ENCODE assay signal across 10 mouse cellular contexts in the genomic region with DNA sequence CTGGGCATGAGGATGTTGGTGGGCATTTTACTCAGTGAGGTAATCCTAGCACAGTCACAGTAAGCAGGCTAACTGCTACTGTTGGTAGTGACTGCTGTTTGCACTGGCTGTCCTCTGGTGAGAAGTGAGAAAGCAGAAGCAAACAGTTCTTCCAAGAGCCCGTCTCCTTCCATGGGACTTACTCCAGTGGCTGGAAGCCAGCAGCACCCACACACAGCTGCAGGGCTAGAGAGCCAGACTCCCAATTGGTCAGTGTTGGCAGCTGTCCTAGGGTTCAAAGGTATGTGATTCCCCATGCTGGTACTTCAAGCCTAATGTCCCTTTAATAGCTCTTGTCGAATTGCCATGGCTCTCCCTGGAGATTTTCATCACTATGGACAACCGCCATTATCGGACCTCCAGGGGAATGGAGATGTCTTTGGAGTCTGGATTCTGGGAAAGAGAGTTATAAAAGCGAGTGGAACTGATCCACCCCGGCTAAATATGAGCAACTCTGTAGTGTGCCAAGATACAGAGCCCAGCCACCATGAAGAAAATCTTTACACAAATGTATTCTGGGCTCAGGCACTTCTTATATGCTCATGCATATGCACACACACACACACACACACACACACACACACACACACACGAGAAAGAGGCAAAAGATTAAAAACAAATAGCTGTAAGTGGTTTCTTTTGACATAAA. TPM values are rescaled to one million over a fixed set of nuclear protein-coding genes. Genes with fewer than 3 reads are reported as not detected.
DNase-seq lines count a peak whose midpoint lies in the region; ATAC-seq and TF ChIP-seq lines count a peak whose summit lies in the region.
"Had no signal": no experiment of that assay in that cellular context is flagged by ENCODE, and none has a peak within 500 bp of the region (broad histone marks: within the 10 kb centered on the region; RNA-seq: fewer than 3 reads in every experiment).

No protein-coding gene starts in this region.

- ATAC-seq in heart, embryonic 12.5 days (ENCODE audit: insufficient number of reproducible peaks, low FRiP score) = no peak
- ATAC-seq in midbrain, postnatal 0 days (ENCODE audit: low FRiP score) = peak; percentile 61; the same call in 1 of the 2 replicates
- no peak for ATAC-seq in megakaryocyte, adult 5-6 weeks (ENCODE audit: poor library complexity, severe bottlenecking)
- no peak for ATAC-seq in inflammation-experienced regulatory T-cells, adult 6 months

- no peaks in the 10 kb centered on the region for H3K27me3 ChIP-seq in heart, adult 2 months (ENCODE audit: control insufficient read depth, insufficient read depth, low read length)
- no peaks in the 10 kb centered on the region for H3K27me3 ChIP-seq in heart, embryonic 12.5 days (replicated peaks)
- no peaks in the 10 kb centered on the region for H3K27me3 ChIP-seq in midbrain, postnatal 0 days (ENCODE audit: insufficient read depth, low read length)

- H3K9me3 ChIP-seq in heart, embryonic 12.5 days (replicated peaks) = no peaks in the 10 kb centered on the region
- H3K9me3 ChIP-seq in midbrain, postnatal 0 days (ENCODE audit: low read length) = no peaks in the 10 kb centered on the region
- H3K9me3 ChIP-seq: G1E had no signal

- H3K79me2 ChIP-seq in heart, adult 2 months (replicated peaks; ENCODE audit: control insufficient read depth, insufficient read depth, low read length) = no peaks in the 10 kb centered on the region

- no peak overlapping the region for H3K9ac ChIP-seq in heart, adult 2 months (ENCODE audit: low read depth, low read length)
- no peak overlapping the region for H3K9ac ChIP-seq in heart, embryonic 12.5 days
- no peak overlapping the region for H3K9ac ChIP-seq in midbrain, postnatal 0 days (replicated peaks; ENCODE audit: low read length, poor library complexity, severe bottlenecking)

- H3K4me1 ChIP-seq in heart, adult 2 months (ENCODE audit: control insufficient read depth, insufficient read depth, low read length) = peaks cover 6% of the 10 kb centered on the region
- no peaks in the 10 kb centered on the region for H3K4me1 ChIP-seq in heart, embryonic 12.5 days (replicated peaks)
- H3K4me1 ChIP-seq in midbrain, postnatal 0 days (ENCODE audit: insufficient read depth, low read length) = no peaks in the 10 kb centered on the region

- intact Hi-C loops in heart, adult 2 months (cut with DNase I) = no loop called here
- intact Hi-C loops in gastrocnemius, adult 2 months (cut with DNase I) = no loop called here

- H3K27ac ChIP-seq in heart, adult 2 months = peak overlapping the region; percentile 8; the same call in 1 of the 2 replicates
- no peak overlapping the region for H3K27ac ChIP-seq in heart, embryonic 12.5 days (ENCODE audit: poor library complexity, severe bottlenecking)
- H3K27ac ChIP-seq in gastrocnemius, adult 2 months = peak overlapping the region; percentile 38; the same call in 1 of the 2 replicates
- H3K27ac ChIP-seq in midbrain, postnatal 0 days (ENCODE audit: low read depth, low read length) = no peak overlapping the region

- no peak for TF ChIP-seq CTCF in heart, adult 2 months (IDR thresholded peaks at IDR 0.05)
- TF ChIP-seq CTCF in gastrocnemius, adult 2 months (IDR thresholded peaks at IDR 0.05) = no peak
- no peak for TF ChIP-seq CTCF in midbrain, postnatal 0 days (IDR thresholded peaks at IDR 0.05)

- TF ChIP-seq POLR2A in heart, adult 2 months (IDR thresholded peaks at IDR 0.05; ENCODE audit: insufficient read depth, low read depth, low read length) = no peak

- DNase-seq in heart, adult 2 months = peak; percentile 76 to 82
- DNase-seq in R1 (ENCODE audit: low read depth, low spot score) = peak; percentile 20
- peak; percentile 88 for DNase-seq in gastrocnemius, adult 2 months
- peak; percentile 85 for DNase-seq in kidney, postnatal 14 days
- peak; percentile 73 for DNase-seq in midbrain, postnatal 0 days (ENCODE audit: low spot score)

- no peak for TF ChIP-seq EP300 in heart, adult 2 months (IDR thresholded peaks at IDR 0.05; ENCODE audit: insufficient read depth, low read depth, low read length)

- no peak overlapping the region for H3K4me2 ChIP-seq in heart, embryonic 12.5 days
- no peak overlapping the region for H3K4me2 ChIP-seq in midbrain, postnatal 0 days (ENCODE audit: low read depth, low read length, poor library complexity, severe bottlenecking)

- 33% methylated on average over 7 of the region's 7 CpGs for WGBS in heart, adult 2 months
- 71% methylated on average over 7 of the region's 7 CpGs for WGBS in heart, embryonic 12.5 days
- 41% methylated on average over 7 of the region's 7 CpGs for WGBS in midbrain, postnatal 0 days

- peaks cover 2% of the 10 kb centered on the region for H3K36me3 ChIP-seq in heart, adult 2 months (ENCODE audit: control insufficient read depth, insufficient read depth, low read length)
- no peaks in the 10 kb centered on the region for H3K36me3 ChIP-seq in heart, embryonic 12.5 days
- no peaks in the 10 kb centered on the region for H3K36me3 ChIP-seq in midbrain, postnatal 0 days (ENCODE audit: insufficient read depth, low read length)
- H3K36me3 ChIP-seq: G1E had no signal

- H3K4me3 ChIP-seq in heart, adult 2 months = no peak overlapping the region
- no peak overlapping the region for H3K4me3 ChIP-seq in heart, embryonic 12.5 days
- H3K4me3 ChIP-seq in gastrocnemius, adult 2 months = 0 out of 2 replicates have a peak overlapping the region, but pooled peaks have one; percentile 23
- H3K4me3 ChIP-seq in midbrain, postnatal 0 days (ENCODE audit: low read depth, low read length) = no peak overlapping the region
- H3K4me3 ChIP-seq: erythroblast, embryonic 14.5 days had no signal

RNA-seq across cellular contexts. Expression of a gene that starts 47.2 kb away (rescaled TPM):
- 10 to 100 TPM; 18.4 to 18.8 TPM for total RNA-seq in heart, adult 2 months (2021)
- polyA plus RNA-seq in heart, adult 2 months (2012; rRNA removed) = 4.6 and 13.2 TPM in 2 replicates
- 32.4 and 35.6 TPM in 2 replicates for polyA plus RNA-seq in heart, embryonic 12.5 days (2016; fragmentation: Nextera tagmentation; extraction: Ambion mirVana)
- 10 to 100 TPM; 16.3 to 18.4 TPM for total RNA-seq in gastrocnemius, adult 2 months (2021)
- 17.8 and 25.2 TPM in 2 replicates for total RNA-seq in midbrain, postnatal 0 days (2014; rRNA removed)
- 18.8 and 20.9 TPM in 2 replicates for polyA plus RNA-seq in midbrain, postnatal 0 days (2015; fragmentation: Nextera tagmentation; extraction: Ambion mirVana)
- 29.2 and 29.6 TPM in 2 replicates for total RNA-seq in megakaryocyte, adult 5-6 weeks (2015)
- total RNA-seq in megakaryocyte, adult 5-6 weeks (2017) = 27.3 and 33.9 TPM in 2 replicates
- 10 to 100 TPM; 51.7 to 58.2 (median 54.8) TPM for polyA plus RNA-seq in inflammation-experienced regulatory T-cells, adult 6 months (2017; shearing (Covaris generic))

RNA-seq across cellular contexts. Expression of a gene that starts 57.5 kb away (rescaled TPM):
- under 1 TPM; 0.08 to 0.30 TPM for total RNA-seq in heart, adult 2 months (2021)
- 1.7 and 1.9 TPM in 2 replicates for polyA plus RNA-seq in heart, adult 2 months (2012; rRNA removed)
- not detected in 2 replicates for polyA plus RNA-seq in heart, embryonic 12.5 days (2016; fragmentation: Nextera tagmentation; extraction: Ambion mirVana)
- total RNA-seq in gastrocnemius, adult 2 months (2021) = under 1 TPM; 0.08 to 0.59 TPM
- total RNA-seq in midbrain, postnatal 0 days (2014; rRNA removed) = not detected in 2 replicates
- not detected in 2 replicates for polyA plus RNA-seq in midbrain, postnatal 0 days (2015; fragmentation: Nextera tagmentation; extraction: Ambion mirVana)
- not detected in 2 replicates for total RNA-seq in megakaryocyte, adult 5-6 weeks (2015)
- not detected in 2 replicates for total RNA-seq in megakaryocyte, adult 5-6 weeks (2017)
- not detected for polyA plus RNA-seq in inflammation-experienced regulatory T-cells, adult 6 months (2017; shearing (Covaris generic))
- polyA plus RNA-seq: erythroblast, embryonic 14.5 days; G1E had no signal

Comparison
In these comparisons a context has a peak if more than half of its experiments do, and no peak if none do; other contexts are left out.
1. H3K27ac ChIP-seq: peak in heart, adult 2 months (single experiment) and gastrocnemius, adult 2 months (single experiment); none in heart, embryonic 12.5 days (single experiment) and midbrain, postnatal 0 days (single experiment).
2. DNase-seq: peak in every context shown above with its lines; median percentile 88 in gastrocnemius, adult 2 months; 85 in kidney, postnatal 14 days; 79 in heart, adult 2 months; 73 in midbrain, postnatal 0 days; 20 in R1.